Mouse (Mus musculus): ENCODE results near the gene Adk.

DNA sequence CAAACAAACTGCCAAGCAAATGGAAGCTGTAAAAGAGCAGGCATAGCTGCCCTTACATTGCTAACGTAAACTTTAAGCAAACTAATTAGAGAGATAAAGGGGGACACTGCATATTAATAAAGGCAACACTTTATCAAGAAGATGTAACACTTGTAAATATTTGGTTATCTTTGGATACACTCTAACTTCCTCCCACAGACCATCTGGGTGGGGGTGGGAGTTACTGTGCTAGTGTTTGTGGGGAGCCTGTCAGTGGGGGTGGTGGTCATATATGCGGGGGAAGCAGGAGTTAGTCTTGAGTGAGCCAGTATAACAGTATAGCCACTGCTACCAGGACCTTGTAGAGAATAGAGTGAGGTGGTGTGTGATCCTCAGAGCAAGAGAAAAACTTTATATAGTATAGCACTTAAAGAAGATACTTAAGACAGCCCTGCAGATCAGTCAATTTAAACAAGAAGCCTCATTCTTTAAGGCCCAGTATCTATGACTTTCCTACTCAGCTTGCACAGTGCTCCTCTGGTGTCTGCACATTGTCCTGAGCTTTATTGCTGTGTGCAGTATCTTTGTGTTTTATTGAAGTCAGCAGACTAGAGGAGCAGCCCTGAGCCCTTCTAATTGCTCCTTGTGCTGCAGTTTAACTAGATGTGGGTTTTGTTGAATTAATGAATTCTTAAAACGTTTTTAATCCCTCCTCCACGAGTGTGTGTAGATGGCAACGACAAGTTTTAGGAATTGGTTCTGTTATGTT lies 10.6 kb downstream of the Adk start:
- TF ChIP-seq USF1 (IDR thresholded peaks at IDR 0.05; ENCODE audit: low read depth) (no peak), CTCF (IDR thresholded peaks at IDR 0.05; ENCODE audit: control insufficient read depth, insufficient read depth, insufficient read length) (no peak)
